Mouse (Mus musculus) kidney, adult 18-20 months (tissue): ENCODE data around the gene 1700016K19Rik.

Experiments
- DNase-seq: peaks from one replicate; pipeline ENCODE4 v3.0.0; 2021

1700016K19Rik gene

GRCm38 (mm10) chr11:75999440-76000155 is at the start of gene 1700016K19Rik:
Gene 1700016K19Rik, plus strand, starts transcription at chr11:75999912.
- DNase-seq, result peak; percentile 86

- DNase-seq, result no peak
Observed at GRCm38 (mm10) chr11:75950459-75950858, 49.3 kb upstream of the 1700016K19Rik start.

GRCm38 (mm10) chr11:75951895-75952294 is 47.8 kb upstream of the 1700016K19Rik start:
- no peak for DNase-seq

- DNase-seq, result no peak
Observed at GRCm38 (mm10) chr11:75954896-75955295, 44.8 kb upstream of the 1700016K19Rik start.

- DNase-seq, result no peak
Observed at GRCm38 (mm10) chr11:75956651-75957050, 43.1 kb upstream of the 1700016K19Rik start.

- DNase-seq, result no peak
Observed at GRCm38 (mm10) chr11:75957124-75957832, 42.4 kb upstream of the 1700016K19Rik start.

- DNase-seq, result no peak
Observed at GRCm38 (mm10) chr11:75961782-75962181, 37.9 kb upstream of the 1700016K19Rik start.

GRCm38 (mm10) chr11:75963730-75964475 is 35.8 kb upstream of the 1700016K19Rik start:
- DNase-seq, result no peak

GRCm38 (mm10) chr11:75964476-75964730 is 35.3 kb upstream of the 1700016K19Rik start:
- no peak for DNase-seq

GRCm38 (mm10) chr11:75965674-75966400 is 33.9 kb upstream of the 1700016K19Rik start:
- peak; percentile 18 for DNase-seq

- DNase-seq, result peak; percentile 93
Observed at GRCm38 (mm10) chr11:75966401-75967372, 33.0 kb upstream of the 1700016K19Rik start.

- no peak for DNase-seq
Observed at GRCm38 (mm10) chr11:75968761-75969160, 31.0 kb upstream of the 1700016K19Rik start.

- no peak for DNase-seq
Observed at GRCm38 (mm10) chr11:75970629-75971028, 29.1 kb upstream of the 1700016K19Rik start.

GRCm38 (mm10) chr11:75972188-75972587 is 27.5 kb upstream of the 1700016K19Rik start:
- no peak for DNase-seq

GRCm38 (mm10) chr11:75972916-75973567 is 26.7 kb upstream of the 1700016K19Rik start:
- no peak for DNase-seq

- DNase-seq, result no peak
Observed at GRCm38 (mm10) chr11:75973988-75974387, 25.7 kb upstream of the 1700016K19Rik start.

GRCm38 (mm10) chr11:75976748-75977147 is 23.0 kb upstream of the 1700016K19Rik start:
- DNase-seq, result peak; percentile 40

GRCm38 (mm10) chr11:75978051-75978450 is 21.7 kb upstream of the 1700016K19Rik start:
- DNase-seq, result no peak

- DNase-seq, result no peak
Observed at GRCm38 (mm10) chr11:75980413-75980812, 19.3 kb upstream of the 1700016K19Rik start.

- no peak for DNase-seq
Observed at GRCm38 (mm10) chr11:75983194-75983593, 16.5 kb upstream of the 1700016K19Rik start.

GRCm38 (mm10) chr11:75984581-75984980 is 15.1 kb upstream of the 1700016K19Rik start:
- no peak for DNase-seq
